Mouse (Mus musculus): Measurements from ENCODE around the gene Lcp1.

The Lcp1 gene

DNA sequence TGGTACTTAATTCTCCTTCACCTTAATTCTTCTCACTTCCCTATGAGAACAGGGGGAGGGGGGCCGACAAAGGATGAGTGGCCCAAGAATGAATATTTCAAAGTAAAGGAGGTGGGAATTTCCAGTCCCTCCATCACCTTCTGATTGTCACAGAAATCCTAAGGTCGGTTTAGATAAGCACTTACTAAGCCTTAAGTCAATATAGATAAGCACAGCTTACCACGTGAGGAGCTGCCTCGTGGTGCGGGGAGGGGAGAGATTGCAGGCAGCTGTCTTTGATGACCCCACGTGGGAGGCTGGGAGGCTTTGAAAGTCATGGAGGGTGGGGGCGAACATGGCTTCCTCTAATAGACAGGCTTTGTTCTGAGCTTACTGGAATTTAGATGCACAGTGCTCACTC is 66.8 kb downstream of the Lcp1 start:
- no peak for DNase-seq (ENCODE audit: extremely low read depth, insufficient read length, low spot score)

DNA sequence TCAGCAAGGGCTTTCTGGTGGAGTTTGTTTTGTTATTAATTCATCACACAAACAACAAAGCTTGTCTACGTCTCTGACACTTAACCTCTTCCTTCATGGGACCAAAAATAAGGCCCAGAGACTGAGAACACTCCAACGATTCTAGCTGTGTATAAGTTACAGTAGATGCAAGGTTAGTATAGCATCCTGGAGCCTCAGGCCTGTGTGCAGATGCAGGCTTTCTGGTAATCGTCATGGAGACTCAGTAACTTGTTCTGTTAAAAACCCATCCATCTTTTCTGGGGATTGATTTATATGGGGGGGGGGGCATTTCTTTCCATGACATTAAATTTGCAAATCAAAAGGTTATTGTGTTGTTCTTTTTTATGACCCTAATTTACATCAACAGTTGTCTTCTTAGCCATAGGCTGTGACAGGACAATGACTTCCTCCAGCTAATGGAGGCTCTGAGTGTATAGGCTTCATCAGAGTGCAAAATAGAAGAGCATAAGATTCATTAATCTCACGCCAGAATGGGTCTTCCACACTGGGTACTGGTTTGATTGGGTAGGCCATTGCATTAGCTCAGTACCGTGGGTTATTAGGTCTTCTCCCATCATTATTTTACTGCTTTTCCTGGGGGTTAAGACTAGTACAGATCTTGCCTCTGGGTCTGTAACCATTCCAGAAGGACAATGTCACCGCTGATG is 74.6 kb downstream of the Lcp1 start:
- no peak for DNase-seq (ENCODE audit: extremely low read depth, insufficient read length, low spot score)

DNA sequence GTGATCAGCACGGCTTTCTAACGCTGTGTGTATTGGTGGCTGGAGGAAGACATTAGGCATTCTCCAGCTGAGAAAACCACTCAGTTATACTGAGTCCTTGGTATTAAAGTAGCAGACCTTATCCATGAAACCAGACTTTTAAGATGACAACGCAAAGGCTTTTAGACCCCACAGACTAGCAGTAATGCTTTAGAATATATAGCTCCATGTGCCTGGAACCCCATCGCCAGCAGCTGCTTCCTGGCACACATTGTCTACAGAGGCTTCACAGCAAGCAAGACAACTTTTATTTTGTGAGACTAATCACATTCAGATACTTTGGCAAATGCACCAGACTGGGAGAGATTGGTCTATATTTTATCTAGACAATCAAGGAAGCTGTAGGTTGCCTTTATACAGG is 75.4 kb downstream of the Lcp1 start:
- DNase-seq (ENCODE audit: extremely low read depth, insufficient read length, low spot score) = no peak

DNA sequence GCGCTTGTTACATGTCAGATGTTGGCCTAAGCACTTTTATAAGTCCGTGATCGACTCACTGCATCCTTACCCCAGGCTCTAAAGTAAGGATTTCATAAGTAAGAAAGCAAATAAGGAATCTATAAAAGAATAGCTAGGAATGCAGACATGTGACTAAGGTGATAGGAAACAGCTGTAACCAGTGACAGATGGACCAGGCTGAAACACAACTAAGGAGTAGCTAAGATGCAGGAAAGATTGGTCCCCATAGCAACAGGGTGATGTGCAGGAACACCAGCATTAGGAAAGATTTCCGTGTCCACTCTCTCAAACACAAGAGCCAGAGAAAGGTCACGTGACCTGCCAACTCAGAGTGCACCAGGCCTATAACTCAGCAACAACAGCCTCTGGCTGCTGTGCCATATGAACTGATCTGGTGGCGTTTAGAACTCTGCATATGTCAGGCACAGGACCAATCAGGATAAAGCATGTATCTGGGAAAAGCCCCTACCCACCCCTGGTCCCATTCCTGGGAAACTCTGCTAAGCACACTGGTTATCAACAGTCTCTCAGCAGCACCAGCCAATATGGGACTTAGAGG is 77.8 kb downstream of the Lcp1 start:
- no peak for DNase-seq (ENCODE audit: extremely low read depth, insufficient read length, low spot score)

DNA sequence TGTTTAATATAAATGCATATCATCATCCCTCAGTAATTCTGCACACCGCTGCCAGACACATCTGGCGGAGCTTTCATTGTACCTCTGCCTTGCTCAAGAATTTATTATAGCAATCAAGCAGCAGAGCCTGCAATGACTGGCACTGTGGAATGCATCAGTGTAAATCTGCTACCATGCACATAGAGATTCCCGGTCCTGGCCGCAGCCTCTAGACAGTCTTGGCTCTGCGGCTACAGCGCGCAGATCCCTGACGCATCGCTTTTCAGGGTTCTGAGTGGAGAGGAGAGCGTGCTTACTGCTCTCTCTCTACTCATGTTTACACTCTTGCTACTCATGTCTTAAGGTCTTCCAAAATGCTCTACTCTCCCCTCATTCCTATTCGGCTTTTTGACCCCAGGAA is 82.9 kb downstream of the Lcp1 start:
- DNase-seq (ENCODE audit: extremely low read depth, insufficient read length, low spot score) = no peak

DNA sequence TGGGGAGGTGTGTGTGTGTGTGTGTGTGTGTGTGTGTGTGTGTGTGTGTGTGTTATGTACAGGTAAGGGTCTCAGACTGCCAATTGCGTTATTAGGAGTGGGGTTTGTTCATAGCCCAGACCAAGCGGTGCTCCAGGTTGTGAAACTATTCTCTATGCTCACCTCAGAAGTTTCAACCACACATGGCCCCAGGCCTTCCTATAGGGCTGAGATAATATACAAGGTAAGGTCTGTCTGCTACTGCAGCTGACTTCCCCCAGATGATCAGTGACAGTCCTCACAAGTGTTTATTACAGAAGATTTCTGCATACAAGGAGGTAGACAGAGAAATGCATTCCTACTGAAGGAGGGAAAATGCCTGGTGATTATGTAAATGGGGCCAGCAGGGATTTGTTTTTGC is 87.9 kb downstream of the Lcp1 start:
- DNase-seq (ENCODE audit: extremely low read depth, insufficient read length, low spot score) = no peak

DNA sequence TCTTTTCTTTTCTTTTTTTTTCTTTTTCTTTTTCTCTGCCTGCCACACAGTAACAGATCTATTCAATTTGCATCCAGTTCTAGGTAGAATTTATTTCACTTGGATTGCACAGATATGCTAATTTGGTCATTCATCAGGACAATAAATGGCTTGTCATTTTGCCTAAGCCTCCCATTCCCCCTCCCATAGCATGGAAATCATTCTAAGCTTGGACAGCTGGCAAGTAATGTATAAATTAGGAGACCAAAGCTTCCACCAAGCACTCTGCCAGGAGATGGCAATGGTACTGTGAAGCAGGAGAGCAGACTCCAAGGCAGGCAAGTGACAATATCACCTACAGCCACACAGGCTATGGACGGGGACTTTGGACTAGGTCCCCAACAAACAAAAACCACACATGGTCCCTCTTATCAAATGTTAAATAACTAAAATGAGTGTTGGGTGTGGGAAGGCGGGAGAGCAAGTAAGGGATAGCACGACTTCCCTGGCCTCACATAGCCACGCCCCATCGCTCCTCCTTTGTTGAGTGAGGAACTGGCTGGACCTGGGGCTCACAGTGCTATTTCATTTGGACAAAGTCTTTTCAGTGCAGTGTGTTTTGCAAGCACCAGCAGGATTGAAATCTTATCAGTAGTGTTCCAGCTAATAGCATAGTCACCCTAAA is 88.5 kb downstream of the Lcp1 start:
- no peak for DNase-seq (ENCODE audit: extremely low read depth, insufficient read length, low spot score)

DNA sequence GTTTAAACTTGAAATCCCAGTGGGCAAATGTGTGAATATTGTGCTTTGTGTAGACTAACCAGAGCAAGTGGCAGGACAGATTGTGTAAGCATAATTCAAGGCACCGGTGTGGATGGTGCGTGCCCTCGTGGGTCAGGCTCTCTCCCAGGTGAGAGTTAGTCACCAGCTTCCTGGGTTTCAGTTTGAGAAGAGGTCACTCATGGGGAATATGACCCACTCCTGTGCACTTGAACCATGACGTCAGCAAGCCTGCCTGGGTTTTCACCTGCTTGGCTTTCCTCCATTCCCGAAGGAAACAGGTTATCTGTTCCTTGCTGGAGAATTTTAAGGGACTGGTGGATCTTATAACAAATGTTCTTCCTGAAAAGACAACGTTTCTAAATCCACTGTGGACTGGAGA is 91.5 kb downstream of the Lcp1 start:
- DNase-seq (ENCODE audit: extremely low read depth, insufficient read length, low spot score) = no peak

DNA sequence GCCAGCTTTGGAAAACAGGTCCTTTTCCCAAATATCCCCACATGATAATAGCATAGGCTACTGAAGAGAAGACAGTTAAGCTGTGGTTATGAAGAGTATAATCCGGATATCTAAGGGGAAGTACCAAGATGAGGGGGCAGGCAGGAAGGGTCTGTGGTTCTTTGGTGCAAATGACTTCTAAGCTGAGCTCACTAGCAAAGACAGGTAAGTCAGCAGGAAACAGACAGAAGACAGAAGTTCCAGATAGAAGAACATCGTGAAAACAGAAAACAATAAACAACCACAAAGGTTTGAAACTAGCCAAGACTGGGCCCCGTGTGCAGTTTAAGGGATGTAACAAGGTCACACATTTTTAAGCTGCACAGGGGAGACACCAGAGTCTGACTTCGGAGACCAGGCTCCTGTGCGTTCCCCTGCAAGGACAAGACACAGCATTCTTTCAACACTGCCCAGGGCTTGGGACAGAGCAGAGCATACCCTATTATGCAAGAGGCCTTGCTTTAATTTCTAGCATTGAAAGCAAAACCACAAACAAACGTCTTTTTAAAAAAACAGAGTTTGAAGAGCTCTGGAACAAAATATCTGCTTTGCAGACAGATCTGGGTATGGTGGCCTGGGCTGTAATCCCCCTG is 96.7 kb downstream of the Lcp1 start:
- DNase-seq (ENCODE audit: extremely low read depth, insufficient read length, low spot score) = no peak

DNA sequence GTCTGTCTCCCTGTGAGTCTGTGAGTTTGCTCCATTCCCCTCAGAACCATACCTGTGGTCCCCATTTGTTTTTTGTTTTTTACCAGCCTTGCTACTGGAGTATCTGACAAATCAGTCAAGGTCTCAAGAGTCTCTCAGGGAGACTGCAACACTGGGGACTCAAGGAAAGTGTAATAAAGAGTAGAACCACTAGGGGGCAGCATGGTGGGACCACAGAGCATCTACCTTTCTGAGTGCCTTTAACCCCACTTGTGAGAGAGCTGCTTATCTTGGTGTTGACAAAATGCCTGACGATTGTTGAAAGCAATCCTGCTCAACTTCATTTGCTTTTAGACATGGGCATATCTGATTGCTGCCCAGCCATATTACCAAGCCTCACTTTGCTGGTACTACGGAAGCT is 98.9 kb downstream of the Lcp1 start:
- DNase-seq (ENCODE audit: extremely low read depth, insufficient read length, low spot score) = no peak

DNA sequence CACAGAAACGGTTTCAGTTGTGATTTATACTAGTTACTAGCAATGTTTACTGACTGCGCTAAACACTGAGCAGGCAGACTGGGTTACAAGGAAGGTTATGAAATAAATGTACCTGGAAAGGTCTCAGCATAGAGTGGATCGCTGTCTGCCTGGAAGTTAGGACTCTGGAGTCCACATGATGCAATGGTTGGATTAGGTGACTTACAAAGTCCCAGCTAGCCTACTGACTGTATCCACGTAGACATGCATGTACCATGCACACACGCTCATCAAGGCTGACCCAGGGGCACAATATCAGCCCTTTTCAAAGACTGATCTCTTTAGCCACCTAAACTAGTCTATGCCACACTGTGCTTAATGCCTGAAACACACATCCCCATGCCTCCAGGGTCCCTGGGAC is 102.2 kb downstream of the Lcp1 start:
- no peak for DNase-seq (ENCODE audit: extremely low read depth, insufficient read length, low spot score)

DNA sequence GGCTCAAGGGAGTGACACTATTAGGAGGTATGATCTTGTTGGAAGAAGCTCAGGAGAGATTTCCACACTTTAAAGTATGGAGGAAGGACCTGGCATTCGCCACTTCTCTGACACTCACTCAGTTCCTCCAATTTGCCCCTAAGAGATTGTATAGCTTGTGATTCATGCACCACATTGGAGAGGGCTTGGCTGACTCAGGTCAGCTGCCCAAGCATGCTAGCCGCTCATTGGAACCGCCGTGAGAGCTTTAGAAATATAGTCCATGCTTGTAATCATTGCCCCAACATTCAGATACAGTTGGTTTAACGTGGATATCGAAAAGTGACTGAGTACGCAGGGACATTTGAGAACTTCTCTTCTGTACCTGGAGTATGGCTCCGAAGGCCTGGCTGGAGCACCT is 104.7 kb downstream of the Lcp1 start:
- DNase-seq (ENCODE audit: extremely low read depth, insufficient read length, low spot score) = no peak

DNA sequence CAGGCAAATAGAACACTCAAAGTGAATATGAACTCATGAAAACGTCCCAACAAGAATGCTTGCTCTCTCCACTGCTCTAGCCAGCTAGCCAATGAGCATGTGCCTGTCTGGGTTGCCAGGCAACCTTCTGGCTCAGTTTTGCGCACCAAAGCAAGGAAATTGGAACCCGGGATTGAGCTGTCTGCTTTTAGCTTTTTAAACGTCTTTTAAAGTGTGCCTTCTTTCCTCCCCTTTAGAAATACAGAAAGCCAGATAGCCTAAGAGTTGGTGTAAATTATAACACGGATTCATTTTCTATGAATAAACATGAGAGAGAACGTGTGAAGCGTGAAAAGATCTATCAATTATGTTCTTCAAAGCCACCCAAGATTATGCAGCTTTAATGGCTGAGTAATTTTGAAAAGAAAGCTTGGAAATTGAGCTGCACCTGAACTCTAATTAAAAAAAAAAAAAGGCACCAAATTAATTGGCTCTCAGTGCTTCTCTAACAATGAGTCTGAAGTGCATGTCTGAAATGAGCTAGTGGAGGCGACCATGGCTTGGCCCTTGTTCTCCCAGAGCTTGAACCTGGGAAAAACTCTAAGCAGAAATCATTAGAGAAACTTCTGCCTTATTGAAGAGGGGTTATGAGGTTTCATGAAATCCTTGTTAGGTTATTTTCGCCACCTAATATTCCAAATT is 105.2 kb downstream of the Lcp1 start:
- DNase-seq (ENCODE audit: extremely low read depth, insufficient read length, low spot score) = no peak

DNA sequence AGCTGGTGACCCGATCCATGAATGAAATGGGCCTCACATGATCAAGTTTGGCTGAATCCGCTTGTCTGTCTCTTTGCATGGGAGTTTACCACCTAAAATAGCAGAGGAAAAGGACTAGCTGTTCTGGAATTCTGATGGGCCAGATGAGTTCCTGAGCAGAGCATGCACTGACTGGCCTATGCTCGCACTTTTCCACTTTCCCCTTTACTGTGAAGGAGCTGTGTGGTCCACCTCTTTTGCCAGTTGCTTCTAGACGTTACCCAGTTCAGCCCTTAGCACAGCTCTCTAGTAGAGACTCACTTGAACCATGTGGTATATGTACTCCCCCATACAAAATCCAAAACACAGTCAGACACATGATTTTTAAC is 105.7 kb downstream of the Lcp1 start:
- DNase-seq (ENCODE audit: extremely low read depth, insufficient read length, low spot score) = no peak

DNA sequence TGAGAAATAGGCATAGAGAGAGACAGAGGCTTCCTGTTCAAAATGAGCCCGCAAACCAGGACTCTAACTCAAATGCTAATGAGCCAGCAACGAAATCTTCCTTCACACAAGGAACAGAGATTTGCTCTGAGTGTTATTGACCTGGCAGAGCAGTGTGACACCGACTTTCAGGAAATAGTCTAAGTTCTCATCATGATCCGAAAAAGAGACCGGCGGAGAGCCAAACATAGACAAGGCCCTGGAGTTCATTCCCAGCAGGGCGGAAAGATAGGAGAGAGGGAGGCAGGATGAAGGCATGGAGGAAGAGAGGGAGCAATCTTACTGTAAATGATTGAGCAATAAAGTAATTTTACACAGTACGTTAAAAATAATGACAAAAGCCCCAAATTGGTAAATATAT is 106.2 kb downstream of the Lcp1 start:
- no peak for DNase-seq (ENCODE audit: extremely low read depth, insufficient read length, low spot score)

DNA sequence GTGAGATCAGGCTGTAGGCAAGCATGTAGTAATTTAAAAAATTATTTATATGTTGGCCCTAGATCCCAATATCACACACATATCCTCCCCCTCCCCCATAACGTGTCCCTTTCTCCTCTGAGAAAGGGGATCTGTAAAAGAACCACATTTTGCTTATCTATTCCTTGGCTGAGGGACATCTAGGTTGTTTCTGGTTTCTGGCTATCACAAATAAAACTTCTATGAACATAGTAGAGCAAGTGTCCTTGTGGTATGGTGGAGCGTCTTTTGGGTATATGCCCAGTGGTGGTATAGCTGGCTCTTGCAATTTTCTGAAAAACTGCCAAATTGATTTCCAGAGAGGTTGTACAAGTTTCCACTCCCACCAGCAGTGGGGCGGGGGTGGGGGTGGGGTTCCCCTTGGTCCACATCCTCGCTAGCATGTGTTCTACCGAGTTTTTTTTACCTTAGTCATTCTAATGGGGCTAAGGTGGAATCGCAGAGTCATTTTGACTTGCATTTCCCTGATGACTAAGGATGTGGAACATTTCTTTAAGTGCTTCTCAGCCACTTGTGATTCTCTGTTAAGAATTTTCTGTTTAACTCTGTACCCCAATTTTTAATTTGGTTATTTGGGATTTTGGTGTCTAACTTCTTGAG is 107.3 kb downstream of the Lcp1 start:
- no peak for DNase-seq (ENCODE audit: extremely low read depth, insufficient read length, low spot score)

DNA sequence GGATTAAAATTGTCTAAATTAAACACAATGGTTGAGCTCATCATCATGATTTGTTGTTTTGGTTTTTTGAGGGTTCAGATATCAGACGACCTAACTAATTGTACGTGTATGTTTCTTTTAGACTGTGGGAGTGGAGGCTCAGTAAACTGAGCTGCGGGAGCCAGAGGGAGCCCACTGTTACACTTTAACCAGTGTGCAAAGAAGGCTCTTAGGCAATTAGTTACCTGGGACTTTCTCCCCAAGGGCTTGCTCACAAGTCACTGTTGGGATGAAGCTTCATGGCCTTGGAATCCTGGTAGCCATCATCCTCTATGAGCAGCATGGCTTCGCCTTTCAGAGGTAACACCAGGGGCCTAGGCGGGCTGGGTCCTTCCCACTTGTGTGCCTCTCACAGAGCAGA is 111.2 kb downstream of the Lcp1 start, which contains the start of gene Cpb2:
Gene Cpb2, plus strand, starts transcription at position 201 of the 400 bp plus-strand sequence.
- DNase-seq (ENCODE audit: extremely low read depth, insufficient read length, low spot score) = no peak

DNA sequence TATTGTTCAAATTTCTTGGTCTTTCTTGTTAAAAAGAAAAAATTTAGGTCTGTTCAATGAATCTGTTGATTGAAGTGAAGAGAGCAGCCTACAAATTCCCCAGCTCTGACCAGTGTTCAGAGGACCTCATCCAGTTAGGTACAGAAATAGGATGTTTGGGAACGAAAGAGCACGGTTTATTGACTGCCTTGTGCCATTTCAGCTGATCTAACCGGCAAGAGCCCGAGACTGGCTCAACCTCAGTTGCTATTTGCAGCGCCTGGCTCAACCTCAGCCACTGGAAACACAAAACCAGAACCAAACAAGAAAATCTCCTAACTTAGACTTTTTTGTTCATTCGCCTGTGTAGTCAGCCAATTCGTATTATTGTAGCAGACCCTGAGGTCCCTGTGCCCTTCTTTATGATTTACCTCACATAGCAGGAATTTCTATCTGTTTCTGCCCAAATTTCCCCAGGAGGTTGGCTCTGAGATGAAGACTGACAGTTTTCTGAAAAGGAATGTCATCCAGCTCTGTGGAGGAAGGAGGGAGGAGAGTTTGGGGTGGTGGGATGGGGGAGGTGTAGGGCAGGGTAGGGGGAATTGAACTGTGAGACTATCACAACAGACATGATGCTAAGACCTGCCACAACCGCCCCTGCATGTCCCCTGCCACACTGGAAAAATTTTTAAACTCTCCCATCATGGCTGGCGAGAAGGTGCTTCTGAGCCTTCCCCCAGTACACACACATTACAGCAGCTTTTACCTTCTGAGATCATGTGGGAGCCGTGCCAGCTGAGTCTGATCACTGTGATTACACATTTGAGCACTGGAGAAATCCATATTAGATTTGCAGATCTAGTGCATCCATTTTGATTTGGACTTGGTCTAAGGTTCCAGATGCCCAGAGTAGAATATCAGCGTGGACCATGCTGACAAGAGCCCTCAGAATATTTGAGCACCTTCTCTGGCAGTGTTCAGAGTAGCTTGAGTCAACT is 115.4 kb downstream of the Lcp1 start:
- DNase-seq (ENCODE audit: extremely low read depth, insufficient read length, low spot score) = no peak

DNA sequence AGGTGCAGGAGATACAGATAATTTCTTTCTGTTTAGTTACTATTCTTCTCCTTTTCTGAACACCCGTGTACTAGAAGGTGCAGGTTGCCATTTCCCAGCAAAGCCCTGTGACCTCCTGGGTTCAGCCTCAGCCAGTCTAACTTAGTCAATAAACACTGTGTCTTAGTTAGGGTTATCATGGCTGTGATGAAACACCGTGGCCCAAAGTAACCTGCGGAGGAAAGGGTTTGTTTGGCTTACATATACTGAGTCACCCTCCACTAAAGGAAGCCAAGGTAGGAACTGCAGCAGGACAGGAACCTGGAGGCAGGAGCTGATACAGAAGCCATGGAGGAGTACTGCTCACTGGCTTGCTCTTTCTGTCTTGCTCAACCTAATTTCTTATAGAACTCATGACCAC is 119.5 kb downstream of the Lcp1 start:
- DNase-seq (ENCODE audit: extremely low read depth, insufficient read length, low spot score) = no peak

DNA sequence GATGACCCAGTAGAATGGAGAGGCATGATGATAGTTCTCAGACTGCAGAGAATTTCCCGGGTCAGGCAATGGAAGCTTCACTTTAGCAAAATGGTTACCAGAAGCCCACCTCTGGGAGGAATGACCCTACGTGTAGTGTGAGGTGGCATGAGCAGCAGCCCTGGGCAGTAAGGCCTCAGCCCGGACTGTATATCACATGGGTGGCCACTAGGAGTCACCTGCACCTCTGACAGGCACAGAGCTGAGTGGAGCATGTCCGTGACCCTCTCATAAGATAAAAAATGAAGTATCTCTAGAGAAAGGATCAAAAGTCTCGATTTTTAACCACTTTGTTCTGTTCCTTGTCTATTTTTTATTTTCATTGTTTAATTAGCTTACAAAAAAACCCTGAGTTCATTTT is 125.6 kb downstream of the Lcp1 start:
- DNase-seq (ENCODE audit: extremely low read depth, insufficient read length, low spot score) = no peak
